Mouse (Mus musculus) midbrain, embryonic 14.5 days (tissue): ENCODE measurements around the gene Foxk1. TPM values are rescaled to one million over a fixed set of nuclear protein-coding genes. Genes with fewer than 3 reads are reported as not detected.
A peak's percentile ranks its signal among the peaks of the same experiment; 100 is the strongest.

Experiments
- ATAC-seq: fragments of 200-750 bp; cut with Nextera tagmentation; 2 replicates; pipeline ENCODE4 v1.8.0; 2017; ENCODE audit warnings: moderate number of reproducible peaks, moderate library complexity; ENCODE audit not compliant: low FRiP score, low TSS enrichment
- DNase-seq: peaks from one replicate; pipeline ENCODE4 v3.0.0-alpha.2; 2015
- H3K27ac ChIP-seq: fragments of 300-500 bp; sonication (generic); replicated peaks from 2 replicates; pipeline ENCODE4 v1.5.1; 2014; ENCODE audit warnings: mild to moderate bottlenecking, low read depth, low read length, moderate library complexity
- H3K27me3 ChIP-seq: fragments of 300-500 bp; sonication (generic); 2 replicates; pipeline ENCODE4 v1.6.1; 2014; ENCODE audit warnings: low read length, control low read depth, mixed read lengths; ENCODE audit not compliant: control insufficient read depth, insufficient read depth
- H3K36me3 ChIP-seq: fragments of 300-500 bp; sonication (generic); 2 replicates; pipeline ENCODE4 v1.6.1; 2014; ENCODE audit warnings: low read length, control low read depth; ENCODE audit not compliant: control insufficient read depth, insufficient read depth
- H3K4me1 ChIP-seq: fragments of 300-500 bp; sonication (generic); 2 replicates; pipeline ENCODE4 v1.6.1; 2014; ENCODE audit warnings: mild to moderate bottlenecking, antibody characterized with exemption, low read length, control low read depth; ENCODE audit not compliant: control insufficient read depth, insufficient read depth
- H3K4me2 ChIP-seq: fragments of 300-500 bp; sonication (generic); 2 replicates; pipeline ENCODE4 v1.6.1; 2014; ENCODE audit warnings: mild to moderate bottlenecking, low read length, moderate library complexity
- H3K4me3 ChIP-seq: fragments of 300-500 bp; sonication (generic); replicated peaks from 2 replicates; pipeline ENCODE4 v1.5.1; 2014; ENCODE audit warnings: low read depth, low read length
- H3K9ac ChIP-seq: fragments of 300-500 bp; sonication (generic); replicated peaks from 2 replicates; pipeline ENCODE4 v1.6.1; 2014; ENCODE audit warnings: mild to moderate bottlenecking, low read length, moderate library complexity
- H3K9me3 ChIP-seq: fragments of 300-500 bp; sonication (generic); 2 replicates; pipeline ENCODE4 v1.6.1; 2016; ENCODE audit warnings: low read length, control low read depth, mixed read lengths; ENCODE audit not compliant: control insufficient read depth
- WGBS: fragments of 180-500 bp; shearing (Covaris S2); extraction: QIAGEN DNeasy Blood & Tissue Kit; methylation state at CpG from one replicate; pipeline ENCODE4 v1.1.7; 2014; 5-methylcytosine and 5-hydroxymethylcytosine counted together
- polyA plus RNA-seq: library from polyadenylated mRNA; unstranded; fragments of >200 nt; fragmentation: Nextera tagmentation; extraction: Ambion mirVana; gene quantifications from 2 replicates; pipeline ENCODE4 v1.2.1, GENCODE M21; 2014

Gene Foxk1
- polyA plus RNA-seq, 1 experiment from 2014 or later: 4.6 TPM

GRCm38 (mm10) chr5:142441332-142442044 lies 40.2 kb downstream of the Foxk1 start:
- peak overlapping the region; percentile 47 for H3K4me2 ChIP-seq
- H3K4me1 ChIP-seq: peaks cover 31% of the 10 kb centered on the region
- H3K36me3 ChIP-seq: 0 out of 2 replicates have a peak, but pooled peaks cover 5% of the 10 kb centered on the region

GRCm38 (mm10) chr5:142442045-142442440 lies 40.7 kb downstream of the Foxk1 start:
- no peaks in the 10 kb centered on the region for H3K9me3 ChIP-seq
- H3K9ac ChIP-seq: no peak overlapping the region
- H3K27me3 ChIP-seq: no peaks in the 10 kb centered on the region
- no peak overlapping the region for H3K4me3 ChIP-seq
- 88% methylated on average over 7 of the region's 7 CpGs for WGBS
- H3K4me2 ChIP-seq: no peak overlapping the region
- peaks cover 31% of the 10 kb centered on the region for H3K4me1 ChIP-seq
- H3K27ac ChIP-seq: no peak overlapping the region
- DNase-seq: no peak
- ATAC-seq: no peak
- H3K36me3 ChIP-seq: 0 out of 2 replicates have a peak, but pooled peaks cover 3% of the 10 kb centered on the region

More at GRCm38 (mm10) chr5:142441332-142442044, 40.2 kb downstream of the Foxk1 start:
- Histone ChIP-seq H3K9ac (no peak overlapping the region), H3K9me3 (no peaks in the 10 kb centered on the region), H3K4me3 (no peak overlapping the region), H3K27me3 (no peaks in the 10 kb centered on the region), H3K27ac (peak overlapping the region; percentile 76)
- ATAC-seq (no peak), DNase-seq (no peak)
- WGBS: 59% methylated on average over 22 of the region's 22 CpGs

GRCm38 (mm10) chr5:142443514-142443913 lies 42.2 kb downstream of the Foxk1 start:
- DNase-seq (no peak), ATAC-seq (no peak)
- no peak overlapping the region for H3K27ac ChIP-seq
- no peak overlapping the region for H3K4me3 ChIP-seq
- H3K9me3 ChIP-seq: no peaks in the 10 kb centered on the region
- no peak overlapping the region for H3K4me2 ChIP-seq
- no peaks in the 10 kb centered on the region for H3K36me3 ChIP-seq
- H3K9ac ChIP-seq: no peak overlapping the region
- H3K27me3 ChIP-seq: no peaks in the 10 kb centered on the region
- H3K4me1 ChIP-seq: peaks cover 35% of the 10 kb centered on the region
- 52% methylated on average over 15 of the region's 15 CpGs for WGBS

DNA sequence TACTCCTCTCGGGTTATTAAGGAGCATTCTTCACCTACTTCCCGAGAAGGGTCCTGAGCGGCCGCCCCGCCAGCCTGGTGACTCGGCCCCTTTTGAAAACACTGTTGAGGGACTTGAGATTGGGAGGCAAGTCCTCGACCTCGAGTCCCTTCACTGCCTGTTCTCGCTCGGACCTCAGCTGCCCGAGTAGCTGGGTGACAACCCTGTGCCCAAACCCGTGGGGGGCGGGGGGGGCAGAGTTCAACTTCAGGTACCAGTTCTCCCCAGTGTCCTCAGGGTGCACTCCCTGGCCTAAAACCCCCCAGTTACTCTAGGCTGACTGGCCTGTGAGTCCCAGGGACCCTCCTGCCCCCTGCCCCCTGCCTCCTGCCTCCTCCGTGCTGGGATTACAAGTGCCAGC lies 42.7 kb downstream of the Foxk1 start:
- Histone ChIP-seq H3K4me2 (no peak overlapping the region), H3K27me3 (no peaks in the 10 kb centered on the region), H3K9me3 (no peaks in the 10 kb centered on the region), H3K9ac (no peak overlapping the region), H3K4me3 (no peak overlapping the region), H3K27ac (no peak overlapping the region), H3K4me1 (peaks cover 35% of the 10 kb centered on the region), H3K36me3 (peaks cover 4% of the 10 kb centered on the region; the same call in 1 of the 2 replicates)
- ATAC-seq: no peak
- DNase-seq: no peak
- 71% methylated on average over 14 of the region's 14 CpGs for WGBS

DNA sequence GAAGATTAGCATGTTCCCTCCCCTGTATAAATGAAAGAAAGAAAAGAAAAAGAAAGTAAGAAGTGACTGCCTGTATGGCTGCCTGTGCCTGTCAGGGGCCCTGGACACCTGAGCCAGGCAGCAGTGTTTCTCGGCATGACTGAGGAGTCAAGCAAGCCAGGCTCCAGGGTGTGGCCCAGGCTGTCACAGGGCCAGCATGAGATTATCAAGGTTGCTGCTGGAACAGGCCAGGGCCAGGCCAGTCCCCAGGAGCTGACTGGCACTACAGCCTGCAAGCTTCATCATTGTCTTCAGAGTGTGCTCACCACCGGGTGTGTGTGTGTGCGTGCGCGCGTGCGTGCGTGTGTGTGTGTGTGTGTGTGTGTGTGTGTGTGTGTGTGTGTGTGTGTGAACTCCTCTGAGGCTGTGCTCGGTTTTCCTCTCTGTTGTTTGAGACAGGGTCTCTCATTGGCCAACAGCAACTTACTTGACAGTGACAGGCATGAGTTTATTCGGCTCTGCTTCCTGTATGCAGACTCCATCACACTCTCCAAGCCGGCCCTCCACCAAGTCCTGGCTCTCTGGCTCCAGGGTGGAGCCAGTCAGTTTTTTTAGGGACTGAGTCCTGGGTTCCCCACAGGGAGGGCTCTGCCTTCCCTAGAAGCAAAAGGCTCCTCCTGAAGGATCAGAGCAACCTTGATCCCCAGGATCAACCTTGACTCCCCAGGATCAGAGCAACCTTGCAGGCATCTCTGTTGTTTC lies 43.7 kb downstream of the Foxk1 start:
- no peak for ATAC-seq
- 67% methylated on average over 11 of the region's 11 CpGs for WGBS

DNA sequence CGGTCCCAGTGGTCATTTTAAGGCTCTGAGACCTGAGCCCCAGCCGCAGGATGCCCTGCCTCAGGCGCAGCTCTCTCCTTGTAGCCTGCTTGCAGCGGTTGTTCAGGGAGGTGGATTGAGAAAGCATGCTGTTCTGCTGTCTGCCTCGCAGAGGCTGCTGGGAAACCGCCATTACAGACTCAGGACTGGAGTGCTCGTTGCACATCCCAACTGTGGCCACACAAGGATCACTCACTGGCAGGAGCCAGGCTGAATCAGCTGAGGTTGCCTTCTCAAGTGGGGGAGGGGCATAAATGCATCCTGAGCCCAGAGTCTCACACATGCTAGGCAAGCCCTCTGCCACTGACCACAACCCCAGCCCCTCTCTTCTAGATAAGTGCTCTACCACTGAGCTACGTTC lies 44.4 kb downstream of the Foxk1 start:
- no peak for ATAC-seq

More for the DNA sequence above, 43.7 kb downstream of the Foxk1 start:
- peak overlapping the region; percentile 20; the same call in 1 of the 2 replicates for H3K27ac ChIP-seq
- H3K27me3 ChIP-seq: no peaks in the 10 kb centered on the region
- no peak overlapping the region for H3K9ac ChIP-seq
- H3K4me1 ChIP-seq: peaks cover 29% of the 10 kb centered on the region
- no peaks in the 10 kb centered on the region for H3K9me3 ChIP-seq
- H3K4me3 ChIP-seq: no peak overlapping the region
- no peak overlapping the region for H3K4me2 ChIP-seq
- H3K36me3 ChIP-seq: peaks cover 9% of the 10 kb centered on the region; the same call in 1 of the 2 replicates
- no peak for DNase-seq

GRCm38 (mm10) chr5:142448076-142448475 lies 46.8 kb downstream of the Foxk1 start:
- H3K9ac ChIP-seq: no peak overlapping the region; the same call in 1 of the 2 replicates
- peaks cover 11% of the 10 kb centered on the region for H3K4me1 ChIP-seq
- WGBS: 8% methylated on average over 9 of the region's 9 CpGs
- ATAC-seq (peak; percentile 62), DNase-seq (peak; percentile 96)
- no peak overlapping the region; the same call in 1 of the 2 replicates for H3K4me2 ChIP-seq
- H3K27ac ChIP-seq: no peak overlapping the region
- H3K9me3 ChIP-seq: no peaks in the 10 kb centered on the region
- H3K4me3 ChIP-seq: no peak overlapping the region
- H3K36me3 ChIP-seq: peaks cover 32% of the 10 kb centered on the region
- H3K27me3 ChIP-seq: no peaks in the 10 kb centered on the region

More for the DNA sequence above, 44.4 kb downstream of the Foxk1 start:
- H3K27me3 ChIP-seq: no peaks in the 10 kb centered on the region
- no peak overlapping the region for H3K9ac ChIP-seq
- H3K36me3 ChIP-seq: peaks cover 17% of the 10 kb centered on the region
- peak overlapping the region; percentile 37; the same call in 1 of the 2 replicates for H3K27ac ChIP-seq
- peaks cover 22% of the 10 kb centered on the region for H3K4me1 ChIP-seq
- DNase-seq: peak; percentile 58
- no peaks in the 10 kb centered on the region for H3K9me3 ChIP-seq
- no peak overlapping the region for H3K4me2 ChIP-seq
- no peak overlapping the region for H3K4me3 ChIP-seq
- 43% methylated on average over 8 of the region's 8 CpGs for WGBS

GRCm38 (mm10) chr5:142448623-142449022 lies 47.3 kb downstream of the Foxk1 start:
- Histone ChIP-seq H3K9me3 (no peaks in the 10 kb centered on the region), H3K4me3 (no peak overlapping the region), H3K9ac (no peak overlapping the region), H3K27ac (no peak overlapping the region), H3K4me1 (peaks cover 11% of the 10 kb centered on the region), H3K27me3 (no peaks in the 10 kb centered on the region), H3K36me3 (peaks cover 37% of the 10 kb centered on the region), H3K4me2 (no peak overlapping the region)
- 78% methylated on average over 12 of the region's 12 CpGs for WGBS
- no peak for DNase-seq
- ATAC-seq: no peak
